Mouse (Mus musculus) CH12.LX (cell line): ENCODE data around the gene Snx17. TPM values are rescaled to one million over a fixed set of nuclear protein-coding genes. Genes with fewer than 3 reads are reported as not detected.

Experiments
- DNase-seq: peaks from one replicate; pipeline ENCODE4 v3.0.0-alpha.2; 2013; ENCODE audit errors: extremely low read depth
- H3K27ac ChIP-seq: 2 replicates; pipeline ENCODE4 v1.5.1; 2012; ENCODE audit warnings: low read depth, mild to moderate bottlenecking, control low read depth, moderate library complexity; ENCODE audit not compliant: insufficient read depth
- H3K27me3 ChIP-seq: replicated peaks from 2 replicates; pipeline ENCODE3; 2012; ENCODE audit warnings: inconsistent platforms
- H3K36me3 ChIP-seq, 2 experiments: replicated peaks in 1 of 2; 2 replicates each; pipeline versions ENCODE3 to v1.6.1; 2012; ENCODE audit warnings: inconsistent platforms in 1 of 2, low read length in 1 of 2, mild to moderate bottlenecking in 1 of 2, mixed read lengths in 1 of 2, moderate library complexity in 1 of 2; ENCODE audit not compliant: control insufficient read depth in 1 of 2, insufficient read depth in 1 of 2
- H3K4me1 ChIP-seq, 2 experiments: 2 replicates each; pipeline ENCODE4 v1.6.1; 2012; ENCODE audit warnings: inconsistent platforms in 1 of 2, moderate library complexity in 1 of 2; ENCODE audit not compliant: insufficient read depth in 2 of 2, control insufficient read depth in 1 of 2
- H3K4me2 ChIP-seq: 2 replicates; pipeline ENCODE4 v1.6.1; 2012; ENCODE audit warnings: low read depth, mild to moderate bottlenecking, control low read depth; ENCODE audit not compliant: poor library complexity, insufficient read depth, severe bottlenecking
- H3K4me3 ChIP-seq, 3 experiments: fragments of 150-350 bp in 1 of 3; sonication (generic) in 1 of 3; replicated peaks in 1 of 3; 2 replicates each; pipeline versions ENCODE3 to v1.5.1; 2011 to 2012; ENCODE audit warnings: low read depth in 2 of 3, low read length in 2 of 3, mild to moderate bottlenecking in 2 of 3, moderate library complexity in 2 of 3, control low read depth in 1 of 3, improper control_type of control experiment in 1 of 3, inconsistent platforms in 1 of 3, mixed read lengths in 1 of 3; ENCODE audit not compliant: poor library complexity in 1 of 3
- H3K79me2 ChIP-seq: replicated peaks from 2 replicates; pipeline ENCODE4 v1.6.1; 2012; ENCODE audit warnings: mild to moderate bottlenecking, moderate library complexity; ENCODE audit not compliant: control insufficient read depth, poor library complexity, insufficient read depth, severe bottlenecking; ENCODE audit errors: extremely low read depth
- H3K9ac ChIP-seq: 2 replicates; pipeline ENCODE4 v1.6.1; 2012; ENCODE audit warnings: low read depth, mild to moderate bottlenecking, control low read depth, moderate library complexity; ENCODE audit not compliant: insufficient read depth
- H3K9me3 ChIP-seq: replicated peaks from 2 replicates; pipeline ENCODE3; 2012; ENCODE audit warnings: low read length, inconsistent platforms, mixed read lengths
- BHLHE40 ChIP-seq: IDR thresholded peaks from 2 replicates; pipeline ENCODE4 v1.6.1; 2011; ENCODE audit warnings: mild to moderate bottlenecking, low read depth, low read length, improper control_type of control experiment
- CHD1 ChIP-seq: IDR thresholded peaks from 2 replicates; pipeline ENCODE4 v1.6.1; 2012; ENCODE audit warnings: low read depth, low read length, improper control_type of control experiment, inconsistent platforms
- CHD2 ChIP-seq: IDR thresholded peaks from 2 replicates; pipeline ENCODE4 v1.6.1; 2011; ENCODE audit warnings: low read length, improper control_type of control experiment
- CTCF ChIP-seq, 2 experiments: IDR thresholded peaks in 1 of 2; conservative IDR thresholded peaks in 1 of 2; 2 replicates each; pipeline ENCODE4 v1.5.1; 2011 to 2012; ENCODE audit warnings: low read depth in 2 of 2, low read length in 2 of 2, improper control_type of control experiment in 1 of 2, inconsistent platforms in 1 of 2, mild to moderate bottlenecking in 1 of 2, moderate library complexity in 1 of 2
- E2F4 ChIP-seq: IDR thresholded peaks from 2 replicates; pipeline ENCODE4 v1.6.1; 2011; ENCODE audit warnings: low read depth, low read length, improper control_type of control experiment; ENCODE audit not compliant: insufficient replicate concordance
- ELF1 ChIP-seq: IDR thresholded peaks from 2 replicates; pipeline ENCODE4 v1.6.1; 2014; ENCODE audit warnings: low read depth, mild to moderate bottlenecking, inconsistent platforms, low read length, improper control_type of control experiment
- EP300 ChIP-seq: IDR thresholded peaks from 2 replicates; pipeline ENCODE4 v1.6.1; 2011; ENCODE audit warnings: low read length, improper control_type of control experiment
- ETS1 ChIP-seq: conservative IDR thresholded peaks from 2 replicates; pipeline ENCODE4 v1.6.1; 2012; ENCODE audit warnings: low read depth, mild to moderate bottlenecking, inconsistent platforms, low read length, improper control_type of control experiment, moderate library complexity
- GABPA ChIP-seq: IDR thresholded peaks from 2 replicates; pipeline ENCODE4 v1.6.1; 2012; ENCODE audit warnings: low read depth, low read length, improper control_type of control experiment, inconsistent platforms; ENCODE audit not compliant: insufficient replicate concordance
- HCFC1 ChIP-seq: IDR thresholded peaks from 2 replicates; pipeline ENCODE4 v1.6.1; 2012; ENCODE audit warnings: low read depth, mild to moderate bottlenecking, inconsistent platforms, low read length, improper control_type of control experiment
- IRF4 ChIP-seq: IDR thresholded peaks from 2 replicates; pipeline ENCODE4 v1.6.1; 2014; ENCODE audit warnings: low read depth, mild to moderate bottlenecking, inconsistent platforms, low read length, improper control_type of control experiment
- JUN ChIP-seq: IDR thresholded peaks from 2 replicates; pipeline ENCODE4 v1.6.1; 2011; ENCODE audit warnings: low read depth, mild to moderate bottlenecking, low read length, improper control_type of control experiment, moderate library complexity; ENCODE audit not compliant: insufficient read depth
- JUND ChIP-seq: conservative IDR thresholded peaks from 2 replicates; pipeline ENCODE4 v1.6.1; 2011; ENCODE audit warnings: low read depth, low read length, improper control_type of control experiment
- KAT2A ChIP-seq: IDR thresholded peaks from 2 replicates; pipeline ENCODE4 v1.6.1; 2012; ENCODE audit warnings: low read length, improper control_type of control experiment, inconsistent platforms; ENCODE audit not compliant: insufficient replicate concordance
- MAFK ChIP-seq: IDR thresholded peaks from 2 replicates; pipeline ENCODE4 v1.6.1; 2011; ENCODE audit warnings: low read length, improper control_type of control experiment; ENCODE audit not compliant: insufficient replicate concordance
- MAX ChIP-seq: IDR thresholded peaks from 2 replicates; pipeline ENCODE4 v1.6.1; 2011; ENCODE audit warnings: low read length, improper control_type of control experiment
- MAZ ChIP-seq: IDR thresholded peaks from 2 replicates; pipeline ENCODE4 v1.6.1; 2012; ENCODE audit warnings: low read depth, mild to moderate bottlenecking, inconsistent platforms, low read length, improper control_type of control experiment, moderate library complexity
- MEF2A ChIP-seq: IDR thresholded peaks from 2 replicates; pipeline ENCODE4 v1.6.1; 2014; ENCODE audit warnings: low read depth, mild to moderate bottlenecking, inconsistent platforms, low read length, improper control_type of control experiment, borderline replicate concordance
- MXI1 ChIP-seq: IDR thresholded peaks from 2 replicates; pipeline ENCODE4 v1.6.1; 2011; ENCODE audit warnings: mild to moderate bottlenecking, low read depth, low read length, improper control_type of control experiment
- MYC ChIP-seq: IDR thresholded peaks from 2 replicates; pipeline ENCODE4 v1.6.1; 2011; ENCODE audit warnings: low read depth, mild to moderate bottlenecking, improper control_type of control experiment, low read length
- NELFE ChIP-seq: IDR thresholded peaks from 2 replicates; pipeline ENCODE4 v1.6.1; 2011; ENCODE audit warnings: low read depth, low read length, improper control_type of control experiment
- NRF1 ChIP-seq: IDR thresholded peaks from 2 replicates; pipeline ENCODE4 v1.6.1; 2014; ENCODE audit warnings: low read depth, mild to moderate bottlenecking, inconsistent platforms, low read length, improper control_type of control experiment, moderate library complexity
- PAX5 ChIP-seq: IDR thresholded peaks from 2 replicates; pipeline ENCODE4 v1.6.1; 2012; ENCODE audit warnings: low read length, inconsistent platforms, mixed read lengths
- POLR2A ChIP-seq: IDR thresholded peaks from 2 replicates; pipeline ENCODE4 v1.6.1; 2011; ENCODE audit warnings: low read depth, mild to moderate bottlenecking, improper control_type of control experiment, low read length
- POLR2AphosphoS2 ChIP-seq: IDR thresholded peaks from 2 replicates; pipeline ENCODE4 v1.6.1; 2011; ENCODE audit warnings: low read depth, low read length, improper control_type of control experiment
- RAD21 ChIP-seq: IDR thresholded peaks from 2 replicates; pipeline ENCODE4 v1.6.1; 2011; ENCODE audit warnings: low read depth, mild to moderate bottlenecking, low read length, improper control_type of control experiment, moderate library complexity
- RCOR1 ChIP-seq: conservative IDR thresholded peaks from 2 replicates; pipeline ENCODE4 v1.6.1; 2012; ENCODE audit warnings: low read depth, mild to moderate bottlenecking, inconsistent platforms, low read length, improper control_type of control experiment
- SIN3A ChIP-seq: IDR thresholded peaks from 2 replicates; pipeline ENCODE4 v1.6.1; 2012; ENCODE audit warnings: low read length, improper control_type of control experiment, inconsistent platforms
- SMC3 ChIP-seq: IDR thresholded peaks from 2 replicates; pipeline ENCODE4 v1.6.1; 2011; ENCODE audit warnings: low read depth, low read length, improper control_type of control experiment
- TBP ChIP-seq: conservative IDR thresholded peaks from 2 replicates; pipeline ENCODE4 v1.6.1; 2011; ENCODE audit warnings: low read depth, low read length, improper control_type of control experiment
- TCF12 ChIP-seq: IDR thresholded peaks from 2 replicates; pipeline ENCODE4 v1.6.1; 2014; ENCODE audit warnings: low read depth, mild to moderate bottlenecking, inconsistent platforms, low read length, improper control_type of control experiment
- UBTF ChIP-seq: IDR thresholded peaks from 2 replicates; pipeline ENCODE4 v1.6.1; 2012; ENCODE audit warnings: low read depth, mild to moderate bottlenecking, inconsistent platforms, low read length, improper control_type of control experiment, moderate library complexity
- USF1 ChIP-seq: IDR thresholded peaks from 2 replicates; pipeline ENCODE4 v1.6.1; 2014; ENCODE audit warnings: low read depth, mild to moderate bottlenecking, inconsistent platforms, low read length, improper control_type of control experiment
- USF2 ChIP-seq: conservative IDR thresholded peaks from 2 replicates; pipeline ENCODE4 v1.6.1; 2011; ENCODE audit warnings: low read depth, low read length, improper control_type of control experiment
- ZC3H11A ChIP-seq: IDR thresholded peaks from 2 replicates; pipeline ENCODE4 v1.6.1; 2012; ENCODE audit warnings: low read depth, mild to moderate bottlenecking, inconsistent platforms, low read length, improper control_type of control experiment
- ZKSCAN1 ChIP-seq: IDR thresholded peaks from 2 replicates; pipeline ENCODE4 v1.6.1; 2012; ENCODE audit warnings: low read depth, inconsistent platforms, low read length, improper control_type of control experiment, borderline replicate concordance
- ZMIZ1 ChIP-seq: IDR thresholded peaks from 2 replicates; pipeline ENCODE4 v1.6.1; 2012; ENCODE audit warnings: low read depth, mild to moderate bottlenecking, inconsistent platforms, low read length, improper control_type of control experiment
- ZNF384 ChIP-seq: IDR thresholded peaks from 2 replicates; pipeline ENCODE4 v1.6.1; 2012; ENCODE audit warnings: low read depth, low read length, improper control_type of control experiment, inconsistent platforms
- dilution Hi-C: fragments of 300-500 bp; cut with MboI; formaldehyde crosslinking; loops from 2 replicates; pipeline ENCODE4 v1.14.3; 2020; ENCODE audit warnings: low sequenced_read_pairs; ENCODE audit not compliant: extremely low pct_unique_long_range_greater_than_20kb, extremely low pct_ligation_motif_present
- in situ Hi-C: fragments of 300-500 bp; cut with MboI; formaldehyde crosslinking; loops from 3 replicates; pipeline ENCODE4 v1.14.3; 2019; ENCODE audit warnings: low sequenced_read_pairs, low pct_ligation_motif_present, low pct_unique_long_range_greater_than_20kb, mixed read lengths
- polyA plus RNA-seq: library from polyadenylated mRNA; unstranded; fragments of >175 nt; gene quantifications from 2 replicates; pipeline ENCODE4 v1.2.1, GENCODE M21; 2012; ENCODE audit warnings: low read depth; ENCODE audit not compliant: insufficient read length
- total RNA-seq, 2 experiments: library from RNA; depleted of rRNA; stranded (reverse); fragments of 300-350 nt in 1 of 2; fragments of >200 nt in 1 of 2; gene quantifications; 2 replicates each; pipeline ENCODE4 v1.2.3; 2012 to 2014

Gene Snx17
- total and polyA plus RNA-seq, 3 experiments: 56.7 to 63.9 (median 61.5) TPM

- TF ChIP-seq TBP (peak; percentile 76; the same call in 1 of the 2 replicates), ETS1 (peak; percentile 20; the same call in 1 of the 2 replicates), IRF4 (peak; percentile 52; the same call in 1 of the 2 replicates), RAD21 (no peak), USF2 (no peak), ZC3H11A (no peak), RCOR1 (no peak; the same call in 1 of the 2 replicates), CHD2 (peak; percentile 99), KAT2A (peak; percentile 96; the same call in 1 of the 2 replicates), MAFK (no peak), HCFC1 (peak; percentile 94), CHD1 (no peak), MAZ (0 out of 2 replicates have a peak, but pooled peaks have one; percentile 44), USF1 (peak; percentile 42), JUND (no peak), NELFE (no peak), BHLHE40 (no peak), MEF2A (peak; percentile 52; the same call in 1 of the 2 replicates), ZMIZ1 (no peak; the same call in none of the 2 replicates), SMC3 (no peak), GABPA (peak; percentile 61; the same call in 1 of the 2 replicates), ELF1 (peak; percentile 99), PAX5 (no peak), SIN3A (peak; percentile 90), MXI1 (peak; percentile 44), CTCF (conservative IDR thresholded peaks at IDR 0.05 in 1 of 2, IDR thresholded peaks at IDR 0.05 in 1 of 2; ENCODE audit: low read depth in 2 of 2, low read length in 2 of 2) (no peak), UBTF (peak; percentile 62; the same call in 1 of the 2 replicates), ZKSCAN1 (no peak), MAX (peak; percentile 39; the same call in 1 of the 2 replicates), POLR2AphosphoS2 (peak; percentile 98), EP300 (no peak), TCF12 (no peak), POLR2A (peak; percentile 79), NRF1 (peak; percentile 93), E2F4 (no peak), MYC (no peak), JUN (no peak), ZNF384 (no peak)
- peak within 1 kb of the TSS; percentile 77 for H3K27ac ChIP-seq
- peak within 1 kb of the TSS; percentile 94 for H3K4me2 ChIP-seq
- dilution Hi-C loops (no loop called here), in situ Hi-C loops (no loop called here)
- peak within 1 kb of the TSS; percentile 92 for H3K9ac ChIP-seq
- H3K27me3 ChIP-seq: no peaks in the 10 kb centered on the region
- peaks cover 6 to 23% of the 10 kb centered on the region in 2 experiments for H3K4me1 ChIP-seq
- H3K9me3 ChIP-seq: no peaks in the 10 kb centered on the region
- peak; percentile 99 for DNase-seq
- H3K36me3 ChIP-seq: peaks cover 71 to 84% of the 10 kb centered on the region in 2 experiments
- H3K4me3 ChIP-seq: peak within 1 kb of the TSS; percentile 64 to 81 (median 78)
- H3K79me2 ChIP-seq: peaks cover 8% of the 10 kb centered on the region
These were observed 8.9 kb downstream of the Snx17 start, which contains the start of gene Zfp513 for GRCm38 (mm10) chr5:31201742-31202590. TSS of gene Zfp513 (minus strand) at chr5:31202303.
